Mouse (Mus musculus): Measurements from ENCODE around the gene Zfp865. TPM values are rescaled to one million over a fixed set of nuclear protein-coding genes. Genes with fewer than 3 reads are reported as not detected.

The Zfp865 gene
- total RNA-seq (2023): 57.5 TPM

DNA sequence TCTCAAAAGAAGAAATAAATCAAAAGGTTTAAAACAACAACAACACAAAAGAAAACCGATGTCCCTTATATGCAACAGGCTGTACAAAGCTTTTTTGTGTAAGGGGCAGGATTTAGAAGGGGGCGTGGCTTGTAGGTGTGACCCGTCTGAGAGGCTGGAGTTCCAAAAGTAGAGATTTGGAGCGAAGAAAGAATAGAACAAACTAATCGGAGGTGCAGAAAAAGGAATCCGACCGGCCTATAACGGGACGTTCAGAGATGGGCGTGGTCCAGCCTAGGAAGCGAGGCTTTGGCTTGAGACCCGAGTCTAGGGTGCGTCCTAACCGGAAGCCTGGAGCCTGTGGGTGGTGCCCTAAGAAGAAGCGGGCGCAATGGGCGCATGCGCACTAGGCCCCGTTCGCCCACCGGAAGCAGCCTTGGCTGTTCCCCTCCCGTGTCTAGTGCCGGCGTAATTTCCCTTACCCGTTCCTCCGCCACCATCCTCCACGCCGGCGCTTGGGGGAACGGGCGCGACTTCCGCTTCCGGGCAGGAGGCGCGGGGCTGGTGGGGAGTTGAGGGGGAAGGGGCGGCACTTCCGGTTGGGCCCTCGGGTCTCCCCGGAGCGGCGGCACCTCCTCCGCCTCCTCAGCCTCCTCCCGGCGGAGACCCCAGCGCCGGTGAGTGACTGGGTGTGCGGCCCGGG, at the start of gene Zfp865, which contains the start of gene Ccdc106:
TSS of gene Zfp865 (plus strand) at position 377 of the 682 bp plus-strand sequence.
TSS of gene Ccdc106 (plus strand) at position 554 of the 682 bp plus-strand sequence.

GRCm38 (mm10) chr7:4971068-4971467, 49.1 kb upstream of the Zfp865 start, which contains the start of gene Sbk3:
Gene Sbk3 (minus strand): TSS chr7:4971168.

GRCm38 (mm10) chr7:4996003-4996895, 23.9 kb upstream of the Zfp865 start, which contains the start of gene Zfp579:
Gene Zfp579 (minus strand): TSS chr7:4996158.

GRCm38 (mm10) chr7:5014251-5015117, 5.7 kb upstream of the Zfp865 start, which contains the start of the genes Zfp524 and Fiz1:
Gene Zfp524 (plus strand): TSS chr7:5014415.
Gene Fiz1 (minus strand): TSS chr7:5014697.

DNA sequence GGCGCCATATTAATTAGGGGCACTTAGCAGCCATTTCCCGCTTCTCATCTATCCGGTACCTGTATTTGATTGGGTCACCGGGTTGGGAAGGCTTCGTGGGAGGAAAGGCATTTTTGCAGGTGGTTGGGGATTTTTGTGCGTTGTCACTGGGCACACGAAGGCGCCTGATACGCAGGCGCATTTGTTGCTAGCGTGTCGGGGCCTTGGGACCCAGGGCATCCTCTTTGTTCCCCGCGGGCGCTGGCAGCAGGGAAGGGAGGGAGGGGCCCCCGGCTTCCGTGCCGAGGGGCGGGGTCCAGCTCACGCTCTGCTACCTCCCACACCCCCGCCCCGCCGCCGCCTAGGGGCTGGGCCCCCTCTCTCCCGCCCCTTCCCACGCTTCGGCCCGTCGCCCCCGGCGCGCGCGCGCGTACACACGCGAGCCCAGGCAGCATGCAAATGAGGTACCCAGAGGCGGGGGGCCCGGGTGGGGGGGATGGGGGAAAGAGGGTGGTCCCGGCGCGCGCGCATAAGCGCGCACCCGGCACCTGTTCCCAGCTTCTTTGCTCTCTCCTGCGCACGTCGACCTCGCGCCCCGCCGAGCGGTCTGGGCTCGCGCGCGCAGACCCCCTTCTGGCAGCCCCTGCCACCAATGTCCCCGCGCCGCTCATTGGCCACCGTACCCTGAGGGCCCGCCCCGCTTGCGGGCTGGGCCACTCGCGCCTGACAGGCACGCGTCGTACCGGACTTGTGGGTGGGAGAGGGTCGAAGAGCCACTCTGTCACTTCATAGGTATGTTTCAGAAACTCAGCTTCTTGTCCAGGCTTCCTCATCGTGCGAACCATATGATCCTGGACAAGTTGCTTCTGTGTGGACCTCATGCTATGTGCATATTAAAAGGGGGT, 4.8 kb upstream of the Zfp865 start, which contains the start of gene Gm44973:
TSS of gene Gm44973 (plus strand) at position 379 of the 884 bp plus-strand sequence.

GRCm38 (mm10) chr7:5033818-5034217, 13.6 kb downstream of the Zfp865 start, which contains the start of gene 4632433K11Rik:
Gene 4632433K11Rik (plus strand): TSS chr7:5034118.

DNA sequence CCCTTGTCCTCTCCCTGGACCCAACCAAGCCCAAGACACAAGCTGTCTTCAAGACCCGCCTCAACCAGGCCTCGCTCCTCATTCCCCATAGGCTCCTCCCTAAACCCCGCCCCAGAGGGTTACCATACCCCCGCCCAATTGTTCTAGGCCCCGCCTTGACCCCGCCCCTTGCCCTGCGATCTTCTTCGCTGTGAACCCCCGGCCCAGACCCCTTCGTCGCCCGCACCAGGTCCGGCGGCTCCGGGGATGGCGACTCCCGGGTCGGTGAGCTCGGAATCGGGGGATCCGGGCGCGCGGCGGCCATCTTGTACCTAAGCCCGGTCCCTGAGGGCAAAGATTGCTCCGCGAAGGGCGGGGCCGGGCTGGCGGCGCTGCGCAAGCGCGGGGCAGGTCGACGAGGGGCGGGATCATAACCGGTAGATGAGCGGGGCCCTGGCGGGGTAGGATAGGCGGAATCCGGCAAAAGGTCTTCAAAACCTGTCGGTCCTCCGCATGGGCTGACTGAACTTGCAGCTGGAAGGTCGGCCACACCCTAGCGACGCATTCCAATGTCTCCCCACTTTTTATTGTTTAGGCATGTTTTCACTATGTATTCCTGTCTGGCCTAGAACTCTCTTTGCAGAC, 18.0 kb downstream of the Zfp865 start, which contains the start of gene Zfp784:
TSS of gene Zfp784 (minus strand) at position 338 of the 624 bp plus-strand sequence.

DNA sequence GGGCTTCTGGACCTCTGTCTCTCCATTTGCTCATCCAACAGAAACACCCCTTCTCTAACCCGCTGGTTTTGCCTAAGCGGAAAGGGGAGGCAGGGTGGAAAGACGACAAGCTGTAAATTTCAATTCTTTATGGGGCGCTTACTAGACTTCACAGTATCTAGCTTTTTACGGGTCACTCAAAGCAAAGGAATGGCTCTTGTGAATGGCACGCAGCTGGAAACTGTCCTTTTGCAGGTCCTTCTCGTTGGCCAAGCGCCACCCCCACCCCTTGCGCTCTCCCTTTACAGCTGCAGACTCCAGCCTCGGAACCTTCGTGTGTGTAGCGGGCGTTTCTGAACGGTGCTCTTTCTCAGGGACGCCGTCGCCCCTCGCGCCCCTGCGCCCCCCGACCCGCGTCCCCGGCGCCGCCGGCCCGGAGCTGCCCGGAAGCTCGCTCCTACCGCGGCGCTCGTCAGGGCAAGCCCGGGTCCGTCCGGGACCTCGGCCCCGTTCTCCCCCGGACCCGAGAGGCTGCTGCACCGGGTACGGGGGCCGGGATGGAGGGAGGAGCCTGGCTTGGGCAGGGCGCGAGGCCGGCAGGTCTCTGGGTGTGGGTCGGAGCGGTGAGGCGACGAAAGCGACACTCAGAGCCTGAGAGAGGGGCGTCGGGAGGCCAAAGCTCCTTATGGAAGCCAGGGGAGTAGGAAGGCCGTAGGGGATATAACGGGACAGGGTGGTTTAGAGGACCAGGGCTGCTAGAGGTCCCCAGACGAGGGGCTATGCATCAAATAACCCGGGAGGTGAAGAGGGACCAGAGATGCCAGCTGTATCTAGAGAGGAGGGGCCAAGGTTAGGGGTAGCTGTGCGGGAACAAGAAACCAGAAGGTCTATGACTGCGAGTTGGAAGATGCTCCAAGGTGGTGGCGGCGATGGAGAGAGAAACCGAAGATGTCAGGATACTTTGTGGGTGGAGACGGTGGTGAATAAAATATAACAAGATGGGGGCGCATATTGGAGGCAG, 31.3 kb downstream of the Zfp865 start, which contains the start of gene Zfp580:
TSS of gene Zfp580 (plus strand) at position 346 of the 1,000 bp plus-strand sequence.

DNA sequence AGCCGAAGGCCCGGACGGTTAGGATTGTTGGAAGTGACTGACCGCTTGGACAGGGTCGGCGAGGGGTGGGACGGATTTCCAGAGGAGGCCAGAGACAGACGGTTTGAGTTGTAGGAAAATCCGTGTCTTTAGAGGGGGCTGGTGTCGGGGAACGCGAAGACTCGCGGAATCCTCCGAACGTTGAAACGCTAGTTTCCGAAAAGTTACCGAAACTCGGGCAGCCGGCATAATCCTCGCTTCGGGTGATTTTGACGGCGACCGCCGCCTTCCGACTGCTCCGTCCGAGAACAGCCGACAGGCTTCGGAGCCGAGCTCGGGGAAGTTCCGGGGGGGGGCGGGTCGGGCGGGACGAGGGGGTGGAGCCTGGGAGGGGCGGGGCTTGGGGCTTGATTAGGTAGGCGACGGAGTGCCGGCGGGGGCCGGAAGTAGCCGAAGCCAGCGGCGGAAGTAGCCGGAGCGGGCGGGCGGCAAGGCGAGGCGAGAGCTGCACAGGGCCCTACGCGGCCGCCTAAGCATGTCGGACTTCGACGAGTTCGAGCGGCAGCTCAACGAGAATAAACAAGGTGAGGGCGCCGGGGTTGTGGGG, 41.7 kb downstream of the Zfp865 start, which contains the start of gene U2af2:
TSS of gene U2af2 (plus strand) at position 370 of the 586 bp plus-strand sequence.

DNA sequence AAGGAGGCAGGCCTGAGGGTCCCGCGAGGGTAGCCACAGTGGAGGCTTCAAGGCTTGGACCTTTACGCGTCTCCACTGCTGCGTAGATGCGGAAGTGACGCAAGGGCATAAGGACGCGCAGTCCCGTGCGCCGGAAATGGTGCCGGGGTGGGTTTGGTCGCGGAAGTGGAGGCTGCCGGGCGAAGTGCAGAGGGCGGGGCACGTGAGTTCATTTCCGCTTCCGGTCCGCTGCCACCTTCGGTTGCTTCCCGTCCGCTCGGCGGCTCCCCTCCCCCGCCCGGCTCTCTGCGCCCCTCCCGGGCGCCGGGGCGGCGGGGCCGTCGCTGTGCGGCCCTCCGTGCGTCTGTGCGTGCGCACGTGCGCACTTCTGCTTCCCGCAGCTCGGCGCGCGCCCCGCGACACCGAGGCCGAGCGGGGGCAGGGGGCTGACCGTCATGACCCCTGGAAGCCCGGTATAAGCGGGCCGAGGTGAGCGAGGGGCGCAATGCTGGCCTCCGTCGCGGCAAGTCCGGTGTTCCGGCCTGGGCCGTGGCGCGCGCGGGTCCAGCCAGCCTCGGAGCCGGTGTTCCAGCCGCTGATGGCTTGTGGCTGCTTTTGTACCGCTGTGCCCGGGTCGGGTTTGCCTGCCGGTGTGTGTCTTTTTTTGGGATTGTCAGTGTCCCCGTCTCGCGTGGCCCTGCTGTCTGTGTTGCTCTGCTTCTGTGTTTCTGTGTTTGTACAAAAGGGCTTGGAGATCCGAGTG, 60.0 kb downstream of the Zfp865 start, which contains the start of gene Epn1:
TSS of gene Epn1 (plus strand) at position 226 of the 742 bp plus-strand sequence.

Other genes with a start within 250 kb of the Zfp865 start
- not detected for gene Fam71e2, start 249.1 kb upstream of the Zfp865 start, total RNA-seq (2023)
- not detected for gene Il11, start 237.5 kb upstream of the Zfp865 start, total RNA-seq (2023)
- not detected for gene Tmem190, start 237.4 kb upstream of the Zfp865 start, total RNA-seq (2023)
- gene Tmem238, start 230.7 kb upstream of the Zfp865 start, total RNA-seq (2023): 2.7 TPM
- gene Rpl28, start 227.5 kb upstream of the Zfp865 start, total RNA-seq (2023): 2,201 TPM
- 163 TPM for gene Ube2s, start 207.8 kb upstream of the Zfp865 start, total RNA-seq (2023)
- gene Shisa7, start 175.7 kb upstream of the Zfp865 start, total RNA-seq (2023): 2.3 TPM
- 9.7 TPM for gene Isoc2b, start 150.1 kb upstream of the Zfp865 start, total RNA-seq (2023)
- 13.4 TPM for gene Isoc2a, start 143.2 kb upstream of the Zfp865 start, total RNA-seq (2023)
- not detected for gene Gm36210, start 113.9 kb upstream of the Zfp865 start, total RNA-seq (2023)
- 35.2 TPM for gene Zfp628, start 105.2 kb upstream of the Zfp865 start, total RNA-seq (2023)
- 13.9 TPM for gene Nat14, start 98.3 kb upstream of the Zfp865 start, total RNA-seq (2023)
- gene Ssc5d, start 94.6 kb upstream of the Zfp865 start, total RNA-seq (2023): 0.47 TPM
- not detected for gene Sbk2, start 56.0 kb upstream of the Zfp865 start, total RNA-seq (2023)
- gene Sbk3, start 49.2 kb upstream of the Zfp865 start, total RNA-seq (2023): not detected
- gene Zfp579, start 24.2 kb upstream of the Zfp865 start, total RNA-seq (2023): 34.3 TPM
- 14.7 TPM for gene Zfp524, start 6.0 kb upstream of the Zfp865 start, total RNA-seq (2023)
- 47.3 TPM for gene Fiz1, start 5.7 kb upstream of the Zfp865 start, total RNA-seq (2023)
- gene Gm44973, start 4.9 kb upstream of the Zfp865 start, total RNA-seq (2023): not detected
- 0.44 TPM for gene Ccdc106, start 177 bp downstream of the Zfp865 start, total RNA-seq (2023)
- gene 4632433K11Rik, start 13.7 kb downstream of the Zfp865 start, total RNA-seq (2023): not detected
- 7.4 TPM for gene Zfp784, start 18.1 kb downstream of the Zfp865 start, total RNA-seq (2023)
- 2.9 TPM for gene Zfp580, start 31.2 kb downstream of the Zfp865 start, total RNA-seq (2023)
- 436 TPM for gene U2af2, start 41.8 kb downstream of the Zfp865 start, total RNA-seq (2023)
- 110 TPM for gene Epn1, start 59.9 kb downstream of the Zfp865 start, total RNA-seq (2023)
- not detected for gene Rfpl4, start 96.6 kb downstream of the Zfp865 start, total RNA-seq (2023)
- not detected for gene Rasl2-9, start 105.6 kb downstream of the Zfp865 start, total RNA-seq (2023)
- gene Vmn1r55, start 129.3 kb downstream of the Zfp865 start, total RNA-seq (2023): not detected
- not detected for gene Vmn1r56, start 176.4 kb downstream of the Zfp865 start, total RNA-seq (2023)
- not detected for gene Vmn1r57, start 198.1 kb downstream of the Zfp865 start, total RNA-seq (2023)